Mouse (Mus musculus) liver, adult 2 months (tissue): ENCODE data around the gene Ltv1. TPM values are rescaled to one million over a fixed set of nuclear protein-coding genes. Genes with fewer than 3 reads are reported as not detected.

Experiments
- DNase-seq: peaks from one replicate; pipeline ENCODE4 v3.0.0-alpha.2; 2011; ENCODE audit warnings: low read depth, low spot score; ENCODE audit errors: extremely low read depth
- H3K27ac ChIP-seq: fragments of 200-500 bp; replicated peaks from 2 replicates; pipeline ENCODE4 v1.5.1; 2012; ENCODE audit warnings: low read depth, mild to moderate bottlenecking, control low read depth, inconsistent platforms, low read length; ENCODE audit not compliant: insufficient read depth
- H3K27me3 ChIP-seq: fragments of 200-500 bp; 2 replicates; pipeline ENCODE4 v1.6.1; 2012; ENCODE audit warnings: mild to moderate bottlenecking, moderate library complexity, low read length, inconsistent platforms; ENCODE audit not compliant: control insufficient read depth, insufficient read depth
- H3K36me3 ChIP-seq: fragments of 200-500 bp; 2 replicates; pipeline ENCODE4 v1.6.1; 2012; ENCODE audit warnings: low read length, inconsistent platforms; ENCODE audit not compliant: control insufficient read depth, insufficient read depth
- H3K4me1 ChIP-seq: fragments of 200-500 bp; 2 replicates; pipeline ENCODE4 v1.6.1; 2011; ENCODE audit warnings: low read length; ENCODE audit not compliant: control insufficient read depth, insufficient read depth
- H3K4me3 ChIP-seq: fragments of 200-500 bp; 2 replicates; pipeline ENCODE4 v1.5.1; 2011; ENCODE audit warnings: low read depth, mild to moderate bottlenecking, control low read depth, low read length, moderate library complexity; ENCODE audit not compliant: insufficient read depth
- H3K79me2 ChIP-seq: fragments of 200-500 bp; 2 replicates; pipeline ENCODE4 v1.6.1; 2012; ENCODE audit warnings: inconsistent platforms, mild to moderate bottlenecking, low read length, moderate library complexity; ENCODE audit not compliant: control insufficient read depth, insufficient read depth
- H3K9ac ChIP-seq: fragments of 200-500 bp; 2 replicates; pipeline ENCODE4 v1.6.1; 2012; ENCODE audit warnings: low read depth, mild to moderate bottlenecking, control low read depth, inconsistent platforms, low read length
- CTCF ChIP-seq: fragments of 200-500 bp; IDR thresholded peaks from 2 replicates; pipeline ENCODE4 v1.5.1; 2011; ENCODE audit warnings: low read depth, low read length, control low read depth
- POLR2A ChIP-seq: fragments of 200-500 bp; IDR thresholded peaks from 2 replicates; pipeline ENCODE4 v1.6.1; 2011; ENCODE audit warnings: low read length, control low read depth; ENCODE audit not compliant: insufficient read depth; ENCODE audit errors: extremely low read depth
- WGBS: fragments of 180-500 bp; shearing (Covaris S2); methylation state at CpG from one replicate; pipeline ENCODE4 v1.1.7; 2018; 5-methylcytosine and 5-hydroxymethylcytosine counted together
- polyA plus RNA-seq: library from polyadenylated mRNA; depleted of rRNA; stranded (reverse); fragments of >200 nt; gene quantifications from 2 replicates; pipeline ENCODE4 v1.2.3, GENCODE M21; 2012; rRNA removed
- total RNA-seq: library from RNA; depleted of rRNA; stranded (reverse); fragments of >200 nt; gene quantifications from 2 replicates; pipeline ENCODE4 v1.2.3, GENCODE M21; 2014; rRNA removed

Ltv1 gene
- total RNA-seq (6.9 and 8.4 TPM in 2 replicates), polyA plus RNA-seq (6.3 and 7.6 TPM in 2 replicates)

DNA sequence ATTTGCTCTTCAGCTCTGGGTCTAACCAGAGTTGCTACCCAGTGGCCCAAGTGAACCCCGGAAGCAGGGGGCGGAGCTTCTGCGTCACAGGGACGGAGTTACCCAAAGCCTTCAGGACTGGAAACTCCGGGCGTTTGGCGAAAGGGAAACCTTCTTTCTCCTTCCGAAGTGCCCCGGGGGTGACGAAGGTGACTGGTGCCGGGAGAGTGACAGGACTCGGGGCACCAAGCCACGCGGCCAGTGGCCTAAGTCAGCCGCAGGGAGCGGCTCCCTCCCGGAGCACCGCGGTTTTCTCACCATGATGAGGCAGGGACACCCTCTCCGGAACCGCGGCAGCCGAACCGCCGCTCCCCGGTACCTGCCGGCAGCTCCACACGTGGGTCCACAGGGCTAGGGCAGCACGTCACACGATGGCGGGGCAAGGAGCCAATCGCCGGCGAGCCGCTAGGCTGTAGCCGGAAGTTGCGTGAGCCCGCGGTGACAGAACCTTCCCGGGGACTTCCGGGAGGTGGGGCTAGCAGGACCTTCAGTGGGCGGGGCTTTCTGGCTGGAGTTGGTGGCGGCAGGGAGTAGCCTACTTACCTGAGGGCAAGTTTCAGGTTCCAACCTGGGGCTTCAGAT, at the start of gene Ltv1:
TSS of gene Ltv1 (minus strand) at position 438 of the 621 bp plus-strand sequence.
- Histone ChIP-seq H3K9ac (peak within 1 kb of the TSS; percentile 85), H3K4me3 (peak within 1 kb of the TSS; percentile 95), H3K79me2 (no peaks in the 10 kb centered on the region), H3K36me3 (peaks cover 16% of the 10 kb centered on the region; the same call in 1 of the 2 replicates), H3K27me3 (no peaks in the 10 kb centered on the region), H3K4me1 (peaks cover 3% of the 10 kb centered on the region; the same call in 1 of the 2 replicates), H3K27ac (peak within 1 kb of the TSS; percentile 95)
- peak; percentile 87 for DNase-seq
- WGBS: under 1% methylated on average over 43 of the region's 43 CpGs
- TF ChIP-seq CTCF (no peak), POLR2A (no peak)

DNA sequence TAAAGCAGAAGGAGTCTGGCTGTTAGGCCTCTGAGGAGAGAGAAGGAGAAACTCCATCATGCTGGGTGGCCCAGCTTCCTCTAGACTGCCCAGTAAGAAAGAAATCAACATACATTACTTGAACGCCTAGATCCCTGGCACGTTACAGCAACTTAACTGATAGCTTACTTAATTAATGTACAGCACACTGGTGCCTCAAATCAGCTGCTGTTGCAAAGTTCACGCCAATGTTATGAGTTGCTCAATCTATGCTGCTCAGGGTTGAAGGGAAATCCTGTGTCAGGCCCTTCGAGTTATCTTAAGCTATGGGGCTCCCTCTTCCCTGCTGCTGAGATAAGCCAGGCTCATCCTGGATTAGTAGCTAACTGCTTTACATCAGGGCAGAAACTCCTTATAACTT, 47.5 kb upstream of the Ltv1 start:
- Histone ChIP-seq H3K79me2 (no peaks in the 10 kb centered on the region), H3K27me3 (no peaks in the 10 kb centered on the region), H3K9ac (no peak overlapping the region), H3K27ac (no peak overlapping the region), H3K4me3 (no peak overlapping the region), H3K4me1 (no peaks in the 10 kb centered on the region), H3K36me3 (no peaks in the 10 kb centered on the region; the same call in 1 of the 2 replicates)
- no peak for DNase-seq
- TF ChIP-seq POLR2A (no peak), CTCF (no peak)
- 63% methylated on average over 4 of the region's 4 CpGs for WGBS

DNA sequence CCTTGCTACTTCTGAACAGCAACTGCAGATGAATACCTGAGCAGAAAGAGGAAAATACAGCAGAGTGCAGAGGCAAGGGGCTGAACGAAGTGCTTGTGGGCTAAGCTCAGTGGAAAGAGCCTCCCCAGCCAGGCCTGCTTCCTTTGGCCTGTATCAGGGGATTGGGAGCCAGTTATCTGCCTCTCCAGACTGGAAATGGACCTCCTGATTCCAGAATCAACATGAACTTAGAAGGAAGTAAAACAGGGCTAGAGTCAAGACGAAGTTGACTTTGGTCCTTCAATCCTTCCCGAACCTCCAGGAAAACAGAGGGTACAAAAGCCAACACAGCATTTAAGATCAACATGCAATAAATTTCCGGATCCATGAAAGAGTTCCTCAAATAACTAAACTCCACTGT, 45.2 kb upstream of the Ltv1 start:
- whole genome bisulfite sequencing: 73% methylated on average over 4 of the region's 4 CpGs
- H3K27ac ChIP-seq: no peak overlapping the region
- H3K9ac ChIP-seq: no peak overlapping the region
- no peaks in the 10 kb centered on the region; the same call in 1 of the 2 replicates for H3K36me3 ChIP-seq
- no peaks in the 10 kb centered on the region for H3K79me2 ChIP-seq
- TF ChIP-seq POLR2A (no peak), CTCF (no peak)
- no peaks in the 10 kb centered on the region for H3K4me1 ChIP-seq
- H3K27me3 ChIP-seq: no peaks in the 10 kb centered on the region
- no peak for DNase-seq
- H3K4me3 ChIP-seq: no peak overlapping the region

DNA sequence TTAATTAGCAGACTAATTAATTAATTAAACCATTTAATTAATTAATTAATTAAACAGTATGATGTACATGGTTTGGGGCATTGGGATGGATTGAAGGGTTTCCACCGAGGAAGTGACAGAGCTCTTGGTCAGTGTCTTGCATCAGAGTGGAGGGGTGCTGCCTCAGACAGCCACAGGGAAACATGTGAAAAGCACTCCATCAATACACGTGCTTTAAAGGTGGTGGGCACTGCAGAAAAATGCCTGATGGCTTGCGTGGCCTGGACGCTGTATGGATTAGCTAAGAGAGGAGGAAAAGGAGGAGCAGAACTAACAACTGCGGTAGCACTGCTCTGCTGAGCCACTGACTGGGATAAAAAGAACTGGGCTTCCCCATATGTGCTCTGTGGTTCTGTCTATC, 43.9 kb upstream of the Ltv1 start:
- no peaks in the 10 kb centered on the region for H3K79me2 ChIP-seq
- no peak overlapping the region for H3K4me3 ChIP-seq
- no peaks in the 10 kb centered on the region for H3K4me1 ChIP-seq
- no peak for DNase-seq
- 98% methylated on average over 5 of the region's 5 CpGs for WGBS
- H3K9ac ChIP-seq: no peak overlapping the region
- H3K27ac ChIP-seq: no peak overlapping the region
- H3K27me3 ChIP-seq: no peaks in the 10 kb centered on the region
- TF ChIP-seq CTCF (no peak), POLR2A (no peak)
- no peaks in the 10 kb centered on the region; the same call in 1 of the 2 replicates for H3K36me3 ChIP-seq

DNA sequence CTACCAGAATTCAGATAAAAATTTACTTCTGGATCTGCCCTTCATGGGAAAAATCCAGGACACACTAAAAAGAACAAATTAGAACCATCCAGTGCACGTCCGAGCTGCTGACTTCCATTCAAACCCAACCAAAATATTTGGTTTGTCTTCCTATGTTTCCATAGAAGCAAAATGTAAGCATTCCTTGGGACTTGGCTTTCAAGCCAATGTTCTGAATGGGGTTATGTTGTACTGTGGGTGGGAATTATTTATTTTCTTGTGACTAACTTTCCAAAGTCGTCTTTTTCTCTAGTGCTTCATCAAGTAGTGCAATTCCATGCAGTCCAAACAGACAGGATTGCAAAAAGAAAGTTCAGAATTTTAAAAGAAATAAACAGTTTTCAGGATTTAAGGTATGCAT, 41.5 kb upstream of the Ltv1 start:
- H3K9ac ChIP-seq: no peak overlapping the region
- H3K27ac ChIP-seq: no peak overlapping the region
- H3K79me2 ChIP-seq: no peaks in the 10 kb centered on the region
- TF ChIP-seq CTCF (no peak), POLR2A (no peak)
- H3K4me3 ChIP-seq: no peak overlapping the region
- 85% methylated on average over 3 of the region's 3 CpGs for WGBS
- no peaks in the 10 kb centered on the region for H3K4me1 ChIP-seq
- H3K27me3 ChIP-seq: no peaks in the 10 kb centered on the region
- H3K36me3 ChIP-seq: no peaks in the 10 kb centered on the region
- no peak for DNase-seq

DNA sequence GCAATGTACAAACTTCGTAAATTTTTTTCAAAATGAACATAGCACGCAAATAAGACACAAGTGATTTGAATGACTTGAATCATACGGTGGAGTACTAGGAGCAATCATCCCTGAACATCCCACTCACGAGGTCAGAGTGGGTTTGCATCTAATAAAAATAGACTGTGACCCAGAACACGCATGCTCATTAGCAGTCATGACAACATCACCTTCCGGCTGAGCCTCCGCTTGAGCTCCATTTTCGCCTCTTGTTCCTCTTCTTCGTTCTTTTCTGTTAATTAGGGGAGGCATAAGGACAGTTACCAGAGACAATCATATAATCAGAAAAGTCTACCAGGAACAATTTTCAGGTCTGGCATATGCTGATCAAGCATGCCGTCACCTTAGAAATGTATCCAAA, 41.0 kb upstream of the Ltv1 start:
- H3K4me3 ChIP-seq: no peak overlapping the region
- WGBS: 92% methylated on average over 10 of the region's 10 CpGs
- H3K4me1 ChIP-seq: no peaks in the 10 kb centered on the region
- H3K27ac ChIP-seq: no peak overlapping the region
- H3K9ac ChIP-seq: no peak overlapping the region
- no peaks in the 10 kb centered on the region for H3K79me2 ChIP-seq
- TF ChIP-seq CTCF (no peak), POLR2A (no peak)
- no peaks in the 10 kb centered on the region for H3K27me3 ChIP-seq
- H3K36me3 ChIP-seq: no peaks in the 10 kb centered on the region
- no peak for DNase-seq
